Mouse (Mus musculus) liver, postnatal 0 days (tissue): ENCODE measurements at regions not wholly inside any gene's neighbourhood (a gene's known extent, or its start where the extent isn't known, plus 50 kb on each side); places are given as distances from the start of the nearest gene placed in this dataset.

Source experiments
- CTCF ChIP-seq: sonication (generic); IDR thresholded peaks from 2 replicates; pipeline ENCODE4 v1.5.1; 2016; ENCODE audit warnings: antibody characterized with exemption, low read depth
- EP300 ChIP-seq: IDR thresholded peaks from 2 replicates; pipeline ENCODE4 v1.6.1; 2016; ENCODE audit warnings: antibody characterized with exemption, low read depth, mild to moderate bottlenecking

DNA sequence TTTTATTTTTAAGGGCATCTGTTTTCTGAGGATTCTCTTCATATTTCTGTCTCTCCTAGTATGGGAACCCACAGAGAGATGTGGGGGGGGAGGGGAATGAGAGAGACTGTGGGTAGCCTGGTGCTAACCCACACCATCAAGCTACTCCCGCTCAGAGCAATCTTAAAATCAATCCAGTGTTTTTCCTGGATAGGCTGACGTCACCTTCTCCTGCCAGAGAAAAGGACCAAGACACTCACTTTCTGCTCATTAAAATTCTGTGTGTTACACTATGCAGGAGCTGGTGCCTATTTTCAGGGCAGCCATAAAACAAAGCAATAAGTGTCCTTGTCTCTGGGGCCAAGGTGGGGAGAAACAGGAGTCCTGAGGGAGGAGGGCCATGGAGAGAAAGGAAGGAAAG lies 537.3 kb upstream of the Tbl1xr1 start:
- TF ChIP-seq CTCF (no peak), EP300 (no peak)
